Mouse (Mus musculus): Measurements from ENCODE around the gene Sec24a. TPM values are rescaled to one million over a fixed set of nuclear protein-coding genes. Genes with fewer than 3 reads are reported as not detected.
"Not testable (repeated sequence)": the region's sequence is repeated elsewhere in the genome, so short reads cannot be mapped to it uniquely, and the experiment has no call there.

Gene Sec24a
- polyA plus RNA-seq, 1 experiment from 2014 or later = 16.9 TPM

DNA sequence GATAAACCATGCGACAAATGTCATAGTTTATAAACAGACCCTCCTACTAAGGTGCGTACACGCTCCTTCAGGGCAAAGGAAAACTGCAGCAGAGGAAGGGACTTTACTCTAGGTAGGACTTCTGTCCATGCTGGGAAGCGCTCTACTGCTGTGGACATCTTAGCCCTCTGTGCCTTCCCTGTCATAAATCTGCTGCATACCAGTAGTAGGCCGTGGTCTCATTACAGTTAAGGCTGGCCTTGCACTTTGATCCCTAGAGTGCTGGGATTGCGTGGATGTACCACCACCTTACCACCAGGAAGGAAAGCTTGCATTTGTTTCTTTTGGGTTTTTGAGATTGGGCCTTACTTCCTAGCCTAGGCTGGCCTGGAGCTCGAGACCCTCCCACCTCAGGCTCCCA lies 27.2 kb upstream of the Sec24a start:
- Histone ChIP-seq H3K4me1 (ENCODE audit: control insufficient read depth, insufficient read depth, low read length) (no peaks in the 10 kb centered on the region), H3K27me3 (ENCODE audit: control insufficient read depth, insufficient read depth, low read length) (no peaks in the 10 kb centered on the region), H3K4me2 (ENCODE audit: low read length) (no peak overlapping the region), H3K9ac (replicated peaks; ENCODE audit: low read length) (no peak overlapping the region), H3K36me3 (ENCODE audit: control insufficient read depth, insufficient read depth, low read length) (peaks cover 64% of the 10 kb centered on the region), H3K27ac (replicated peaks; ENCODE audit: low read depth, low read length) (no peak overlapping the region), H3K9me3 (ENCODE audit: control insufficient read depth, low read length) (no peaks in the 10 kb centered on the region), H3K4me3 (replicated peaks; ENCODE audit: low read depth, low read length) (no peak overlapping the region)
- ATAC-seq (ENCODE audit: low FRiP score, low TSS enrichment) = no peak
- no peak for DNase-seq
- WGBS = 96% methylated on average over 7 of the region's 7 CpGs

DNA sequence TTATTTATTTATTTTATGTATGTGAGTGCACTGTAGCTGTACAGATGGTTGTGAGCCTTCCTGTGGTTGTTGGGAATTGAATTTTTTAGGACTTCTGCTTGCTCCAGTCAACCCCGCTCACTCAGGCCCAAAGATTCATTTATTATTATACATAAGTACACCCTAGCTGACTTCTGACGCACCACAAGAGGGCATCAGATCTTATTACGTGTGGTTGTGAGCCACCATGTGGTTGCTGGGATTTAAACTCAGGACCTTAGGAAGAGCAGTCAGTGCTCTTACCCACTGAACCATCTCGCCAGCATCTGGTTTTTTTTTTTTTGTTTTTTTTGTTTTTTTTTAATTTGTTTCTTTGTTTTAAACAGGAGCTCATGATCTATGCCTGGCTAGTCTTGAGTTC lies 26.3 kb upstream of the Sec24a start:
- H3K27ac ChIP-seq (replicated peaks; ENCODE audit: low read depth, low read length); H3K4me1 ChIP-seq (ENCODE audit: control insufficient read depth, insufficient read depth, low read length); H3K4me2 ChIP-seq (ENCODE audit: low read length); H3K9ac ChIP-seq (replicated peaks; ENCODE audit: low read length); DNase-seq; H3K4me3 ChIP-seq (replicated peaks; ENCODE audit: low read depth, low read length); ATAC-seq (ENCODE audit: low FRiP score, low TSS enrichment); H3K27me3 ChIP-seq (ENCODE audit: control insufficient read depth, insufficient read depth, low read length); H3K9me3 ChIP-seq (ENCODE audit: control insufficient read depth, low read length): not testable (repeated sequence)
- WGBS = 85% methylated on average over 4 of the region's 4 CpGs
- H3K36me3 ChIP-seq (ENCODE audit: control insufficient read depth, insufficient read depth, low read length) = peaks cover 67% of the 10 kb centered on the region

DNA sequence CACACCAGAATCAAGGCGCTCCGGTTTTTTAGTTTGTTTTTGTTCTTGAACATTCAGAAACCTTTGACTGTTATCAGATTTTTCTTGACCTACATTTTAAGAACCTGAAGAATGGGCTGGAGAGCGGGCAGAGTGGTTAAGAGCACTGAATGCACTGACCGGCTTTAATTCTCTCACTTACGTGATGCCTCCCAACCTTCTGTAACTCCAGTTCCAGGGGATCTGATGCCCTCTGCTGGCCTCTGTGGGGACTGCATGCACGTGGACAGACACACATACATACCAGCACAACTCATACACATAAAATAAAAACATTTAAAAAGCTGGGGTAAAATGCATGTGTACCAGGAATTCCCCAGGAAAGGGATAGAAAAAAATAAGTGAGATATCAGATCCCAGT lies 22.5 kb upstream of the Sec24a start:
- Histone ChIP-seq H3K4me1 (ENCODE audit: control insufficient read depth, insufficient read depth, low read length) (no peaks in the 10 kb centered on the region), H3K4me2 (ENCODE audit: low read length) (no peak overlapping the region), H3K27me3 (ENCODE audit: control insufficient read depth, insufficient read depth, low read length) (no peaks in the 10 kb centered on the region), H3K9ac (replicated peaks; ENCODE audit: low read length) (no peak overlapping the region), H3K4me3 (replicated peaks; ENCODE audit: low read depth, low read length) (no peak overlapping the region), H3K9me3 (ENCODE audit: control insufficient read depth, low read length) (no peaks in the 10 kb centered on the region), H3K36me3 (ENCODE audit: control insufficient read depth, insufficient read depth, low read length) (peaks cover 80% of the 10 kb centered on the region), H3K27ac (replicated peaks; ENCODE audit: low read depth, low read length) (no peak overlapping the region)
- 91% methylated on average over 6 of the region's 6 CpGs for WGBS
- DNase-seq = peak; percentile 17
- ATAC-seq (ENCODE audit: low FRiP score, low TSS enrichment) = no peak

DNA sequence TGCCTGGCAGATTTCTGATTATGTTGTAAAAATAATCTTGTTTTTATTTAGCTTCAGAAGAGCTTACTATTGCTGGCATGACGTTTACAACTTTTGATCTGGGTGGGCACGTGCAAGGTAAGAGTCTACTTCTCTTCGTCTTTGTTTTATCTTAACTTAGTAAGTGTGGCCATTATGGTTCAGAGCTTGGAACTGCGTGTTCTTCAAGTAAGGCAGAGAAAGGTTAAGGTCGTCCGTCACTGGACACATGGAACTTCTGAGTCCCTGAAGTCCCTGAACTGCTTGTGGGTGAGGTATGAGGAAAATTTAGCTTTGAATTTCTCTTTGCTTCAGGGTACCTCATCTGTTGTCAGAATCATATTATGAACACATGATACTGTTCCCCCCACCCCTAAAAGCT lies 19.3 kb upstream of the Sec24a start:
- Histone ChIP-seq H3K27ac (replicated peaks; ENCODE audit: low read depth, low read length) (no peak overlapping the region), H3K27me3 (ENCODE audit: control insufficient read depth, insufficient read depth, low read length) (no peaks in the 10 kb centered on the region), H3K4me2 (ENCODE audit: low read length) (no peak overlapping the region), H3K4me3 (replicated peaks; ENCODE audit: low read depth, low read length) (no peak overlapping the region), H3K4me1 (ENCODE audit: control insufficient read depth, insufficient read depth, low read length) (no peaks in the 10 kb centered on the region), H3K36me3 (ENCODE audit: control insufficient read depth, insufficient read depth, low read length) (peaks cover 68% of the 10 kb centered on the region), H3K9ac (replicated peaks; ENCODE audit: low read length) (no peak overlapping the region), H3K9me3 (ENCODE audit: control insufficient read depth, low read length) (no peaks in the 10 kb centered on the region)
- 91% methylated on average over 6 of the region's 6 CpGs for WGBS
- ATAC-seq (ENCODE audit: low FRiP score, low TSS enrichment) (no peak), DNase-seq (no peak)

DNA sequence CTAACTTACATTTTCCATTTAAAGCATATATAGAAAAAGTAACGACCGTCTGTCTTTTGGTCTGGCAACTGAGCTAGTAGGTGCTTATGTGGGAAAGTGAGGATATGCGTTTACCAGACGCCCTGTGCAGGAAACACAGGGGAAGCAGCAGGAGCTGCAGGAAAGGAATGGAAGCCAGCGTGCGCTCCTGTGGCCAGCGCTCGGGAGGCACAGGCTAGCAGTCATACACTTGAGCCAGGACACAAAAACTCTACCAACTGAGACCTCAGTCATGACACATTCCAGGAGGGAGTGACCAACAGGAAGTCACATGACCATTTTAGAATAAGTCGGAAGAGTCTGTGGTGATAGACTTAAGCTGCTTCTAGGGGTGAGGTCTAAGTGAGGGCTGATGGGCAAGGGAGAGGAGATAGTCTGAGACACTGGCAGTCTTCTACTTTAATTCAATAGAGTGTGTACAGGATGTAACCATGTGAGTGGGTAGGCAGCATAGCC lies 17.4 kb upstream of the Sec24a start:
- Histone ChIP-seq H3K9me3 (ENCODE audit: control insufficient read depth, low read length) (no peaks in the 10 kb centered on the region), H3K4me3 (replicated peaks; ENCODE audit: low read depth, low read length) (no peak overlapping the region), H3K4me2 (ENCODE audit: low read length) (no peak overlapping the region), H3K36me3 (ENCODE audit: control insufficient read depth, insufficient read depth, low read length) (peaks cover 53% of the 10 kb centered on the region), H3K27me3 (ENCODE audit: control insufficient read depth, insufficient read depth, low read length) (no peaks in the 10 kb centered on the region), H3K4me1 (ENCODE audit: control insufficient read depth, insufficient read depth, low read length) (no peaks in the 10 kb centered on the region), H3K27ac (replicated peaks; ENCODE audit: low read depth, low read length) (no peak overlapping the region), H3K9ac (replicated peaks; ENCODE audit: low read length) (no peak overlapping the region)
- whole genome bisulfite sequencing = 90% methylated on average over 9 of the region's 9 CpGs
- DNase-seq (no peak), ATAC-seq (ENCODE audit: low FRiP score, low TSS enrichment) (no peak)

DNA sequence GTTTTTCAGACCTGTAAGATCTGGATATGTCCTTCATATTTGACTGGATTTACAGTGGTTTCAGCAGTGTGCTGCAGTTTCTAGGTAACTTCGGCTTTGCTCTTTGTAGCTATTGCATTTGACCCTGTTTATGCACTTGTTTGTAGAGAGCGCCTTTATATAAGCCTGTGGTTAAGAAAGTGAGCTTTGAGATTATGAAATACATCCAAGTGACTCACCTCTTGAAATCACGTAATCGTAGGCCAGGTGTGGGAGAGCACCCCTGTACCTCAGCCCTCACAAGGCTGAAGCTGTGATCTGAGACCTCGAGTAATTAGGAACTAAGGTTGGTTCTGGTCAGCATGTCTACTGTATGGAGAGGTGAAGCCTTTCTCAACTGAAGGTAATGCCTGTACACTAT lies 14.0 kb upstream of the Sec24a start:
- Histone ChIP-seq H3K4me3 (replicated peaks; ENCODE audit: low read depth, low read length) (no peak overlapping the region), H3K4me2 (ENCODE audit: low read length) (no peak overlapping the region), H3K9ac (replicated peaks; ENCODE audit: low read length) (no peak overlapping the region), H3K27me3 (ENCODE audit: control insufficient read depth, insufficient read depth, low read length) (no peaks in the 10 kb centered on the region), H3K36me3 (ENCODE audit: control insufficient read depth, insufficient read depth, low read length) (peaks cover 32% of the 10 kb centered on the region), H3K4me1 (ENCODE audit: control insufficient read depth, insufficient read depth, low read length) (no peaks in the 10 kb centered on the region), H3K9me3 (ENCODE audit: control insufficient read depth, low read length) (no peaks in the 10 kb centered on the region), H3K27ac (replicated peaks; ENCODE audit: low read depth, low read length) (no peak overlapping the region)
- ATAC-seq (ENCODE audit: low FRiP score, low TSS enrichment) (no peak), DNase-seq (no peak)
- WGBS = 94% methylated on average over 5 of the region's 5 CpGs

DNA sequence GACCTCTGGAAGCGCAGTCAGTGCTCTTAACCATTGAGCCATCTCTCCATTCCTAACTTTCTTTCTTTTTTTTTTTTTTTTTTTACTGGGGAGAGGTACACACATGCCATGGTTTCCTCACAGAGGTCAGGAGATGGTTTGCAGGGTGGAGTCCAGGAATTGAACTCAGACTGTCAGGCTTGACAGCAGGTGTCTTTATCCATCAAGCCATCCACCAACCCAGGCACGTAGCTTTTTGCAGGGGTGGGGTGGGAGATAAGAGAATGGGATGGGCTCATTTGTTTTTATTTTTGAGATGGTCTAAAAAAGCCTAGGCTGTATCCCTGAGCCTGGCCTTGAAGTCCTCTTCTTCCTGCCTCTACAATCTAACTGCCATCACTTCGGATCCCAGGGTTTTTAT lies 12.1 kb upstream of the Sec24a start:
- Histone ChIP-seq H3K36me3 (ENCODE audit: control insufficient read depth, insufficient read depth, low read length) (peaks cover 14% of the 10 kb centered on the region), H3K4me3 (replicated peaks; ENCODE audit: low read depth, low read length) (no peak overlapping the region), H3K4me1 (ENCODE audit: control insufficient read depth, insufficient read depth, low read length) (no peaks in the 10 kb centered on the region), H3K27me3 (ENCODE audit: control insufficient read depth, insufficient read depth, low read length) (no peaks in the 10 kb centered on the region), H3K27ac (replicated peaks; ENCODE audit: low read depth, low read length) (no peak overlapping the region), H3K4me2 (ENCODE audit: low read length) (no peak overlapping the region), H3K9ac (replicated peaks; ENCODE audit: low read length) (no peak overlapping the region), H3K9me3 (ENCODE audit: control insufficient read depth, low read length) (no peaks in the 10 kb centered on the region)
- no peak for DNase-seq
- no peak for ATAC-seq (ENCODE audit: low FRiP score, low TSS enrichment)
- 88% methylated on average over 3 of the region's 3 CpGs for WGBS

DNA sequence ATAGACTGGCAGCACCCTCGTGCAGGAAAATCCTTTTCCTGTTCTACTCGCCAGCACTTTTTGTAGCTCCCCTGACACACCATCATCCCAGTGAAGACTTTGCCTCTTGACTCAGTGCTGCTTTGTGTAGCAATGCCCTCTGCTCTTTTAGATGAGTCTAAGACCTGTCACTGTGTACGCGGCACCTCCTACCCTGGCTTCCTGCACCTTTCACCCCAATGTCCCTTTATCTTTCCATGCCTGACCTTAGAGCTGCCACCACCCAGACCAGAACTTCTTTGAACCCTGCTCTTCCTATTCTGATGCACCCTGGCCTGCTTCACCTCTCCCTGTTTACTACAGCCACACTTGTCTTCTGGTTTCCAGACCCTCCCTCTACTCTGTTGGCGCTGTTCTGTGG lies 4.9 kb upstream of the Sec24a start:
- no peak overlapping the region for H3K4me2 ChIP-seq (ENCODE audit: low read length)
- no peaks in the 10 kb centered on the region for H3K27me3 ChIP-seq (ENCODE audit: control insufficient read depth, insufficient read depth, low read length)
- 83% methylated on average over 5 of the region's 5 CpGs for WGBS
- DNase-seq (no peak), ATAC-seq (ENCODE audit: low FRiP score, low TSS enrichment) (no peak)
- peaks cover 13% of the 10 kb centered on the region for H3K4me1 ChIP-seq (ENCODE audit: control insufficient read depth, insufficient read depth, low read length)
- no peak overlapping the region for H3K4me3 ChIP-seq (replicated peaks; ENCODE audit: low read depth, low read length)
- H3K9ac ChIP-seq (replicated peaks; ENCODE audit: low read length) = no peak overlapping the region
- H3K9me3 ChIP-seq (ENCODE audit: control insufficient read depth, low read length) = no peaks in the 10 kb centered on the region
- H3K27ac ChIP-seq (replicated peaks; ENCODE audit: low read depth, low read length) = no peak overlapping the region
- no peaks in the 10 kb centered on the region for H3K36me3 ChIP-seq (ENCODE audit: control insufficient read depth, insufficient read depth, low read length)

DNA sequence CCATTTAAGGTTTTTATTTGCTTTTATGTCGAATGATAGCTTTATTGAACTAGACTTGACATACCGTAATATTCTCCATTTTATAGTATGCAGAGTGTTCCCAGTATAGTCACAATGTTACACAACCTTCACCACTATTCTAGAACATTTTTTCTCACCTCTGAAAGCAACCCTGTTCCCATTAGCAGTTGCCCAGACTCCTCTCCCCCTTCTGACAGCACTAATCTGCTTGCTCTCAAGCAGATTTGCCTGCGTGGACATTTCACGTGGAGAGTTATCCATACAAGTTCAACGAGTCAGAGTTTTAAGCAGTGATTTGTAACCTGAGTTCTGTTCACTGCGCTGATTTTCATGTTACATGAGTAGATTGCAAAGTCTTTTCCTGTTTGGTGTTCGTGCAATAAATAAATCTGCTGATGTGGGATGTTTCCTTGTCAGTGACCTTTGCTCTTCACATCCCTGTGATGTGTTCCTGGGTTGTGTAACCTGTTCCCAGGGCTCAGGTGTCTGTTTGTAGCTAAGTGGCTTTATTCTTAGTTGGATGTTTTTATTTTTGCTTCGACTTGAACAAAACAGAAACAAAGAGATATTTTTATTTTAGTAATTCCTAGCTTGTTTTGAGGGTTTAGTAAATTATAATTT lies 4.3 kb upstream of the Sec24a start:
- H3K27ac ChIP-seq (replicated peaks; ENCODE audit: low read depth, low read length) = no peak overlapping the region
- no peaks in the 10 kb centered on the region for H3K27me3 ChIP-seq (ENCODE audit: control insufficient read depth, insufficient read depth, low read length)
- DNase-seq (no peak), ATAC-seq (ENCODE audit: low FRiP score, low TSS enrichment) (no peak)
- H3K9ac ChIP-seq (replicated peaks; ENCODE audit: low read length) = no peak overlapping the region
- H3K36me3 ChIP-seq (ENCODE audit: control insufficient read depth, insufficient read depth, low read length) = no peaks in the 10 kb centered on the region
- H3K4me3 ChIP-seq (replicated peaks; ENCODE audit: low read depth, low read length) = no peak overlapping the region
- H3K9me3 ChIP-seq (ENCODE audit: control insufficient read depth, low read length) = no peaks in the 10 kb centered on the region
- 81% methylated on average over 8 of the region's 8 CpGs for WGBS
- H3K4me1 ChIP-seq (ENCODE audit: control insufficient read depth, insufficient read depth, low read length) = peaks cover 16% of the 10 kb centered on the region
- no peak overlapping the region for H3K4me2 ChIP-seq (ENCODE audit: low read length)
